Mouse (Mus musculus): ENCODE results near the gene Six3. TPM values are rescaled to one million over a fixed set of nuclear protein-coding genes. Genes with fewer than 3 reads are reported as not detected.

The Six3 gene
- polyA plus RNA-seq (2016; fragmentation: Nextera tagmentation; extraction: Ambion mirVana): not detected in 2 replicates

DNA sequence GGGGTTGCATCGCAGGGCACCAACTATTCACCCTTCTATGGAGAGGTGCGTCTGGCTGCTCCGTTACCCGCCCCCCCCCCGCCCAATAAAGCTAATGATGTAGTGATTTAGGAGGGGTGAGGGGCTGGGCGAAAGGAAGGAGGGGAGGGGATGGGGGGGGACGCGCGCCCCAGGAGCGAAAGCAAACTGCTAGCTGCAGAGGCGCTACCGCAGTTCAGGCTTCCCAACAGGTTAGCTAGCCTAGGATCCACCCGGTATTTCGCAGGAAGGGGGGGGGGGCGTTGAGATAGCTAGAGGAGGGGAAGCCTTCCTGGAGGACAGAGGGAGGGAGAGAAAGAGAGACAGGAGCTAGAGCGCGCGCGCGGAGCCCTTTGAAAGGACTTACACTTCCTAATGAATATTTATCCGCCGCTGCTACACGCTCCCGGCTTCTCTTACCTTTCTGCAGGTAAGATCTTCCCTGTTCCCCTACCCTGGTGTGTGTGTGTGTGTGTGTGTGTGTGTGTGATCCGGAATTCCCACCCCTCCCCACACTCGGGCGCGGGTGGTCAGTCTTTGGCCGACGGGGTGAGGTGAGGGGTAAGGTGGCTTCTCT is at the start of gene Six3:
Gene Six3, plus strand, starts transcription at position 343 of the 595 bp plus-strand sequence.
- Histone ChIP-seq H3K36me3 (no peaks in the 10 kb centered on the region), H3K27me3 (ENCODE audit: low read depth, poor library complexity, severe bottlenecking) (peaks cover 100% of the 10 kb centered on the region), H3K27ac (no peak within 1 kb of the TSS), H3K4me3 (peak within 1 kb of the TSS; percentile 26; the same call in 1 of the 2 replicates), H3K4me1 (peaks cover 45% of the 10 kb centered on the region), H3K9me3 (replicated peaks) (no peaks in the 10 kb centered on the region)
- WGBS: under 1% methylated on average over 29 of the region's 30 CpGs
- peak; percentile 49 for DNase-seq (ENCODE audit: low spot score)

- 68% methylated on average over 7 of the region's 7 CpGs for WGBS
- Histone ChIP-seq H3K27me3 (ENCODE audit: low read depth, poor library complexity, severe bottlenecking) (no peaks in the 10 kb centered on the region), H3K9me3 (replicated peaks) (no peaks in the 10 kb centered on the region), H3K4me1 (no peaks in the 10 kb centered on the region), H3K4me3 (no peak overlapping the region), H3K36me3 (no peaks in the 10 kb centered on the region), H3K27ac (no peak overlapping the region)
- DNase-seq (ENCODE audit: low spot score): no peak
These were observed 49.3 kb upstream of the Six3 start for GRCm38 (mm10) chr17:85564107-85564506.

GRCm38 (mm10) chr17:85574023-85574422 is 39.4 kb upstream of the Six3 start:
- DNase-seq (ENCODE audit: low spot score): no peak
- WGBS: 96% methylated on average over 3 of the region's 3 CpGs
- H3K36me3 ChIP-seq: no peaks in the 10 kb centered on the region
- no peak overlapping the region for H3K27ac ChIP-seq
- no peak overlapping the region for H3K4me3 ChIP-seq
- 0 out of 2 replicates have a peak, but pooled peaks cover 3% of the 10 kb centered on the region for H3K4me1 ChIP-seq
- H3K9me3 ChIP-seq (replicated peaks): no peaks in the 10 kb centered on the region
- peaks cover 39% of the 10 kb centered on the region; the same call in 1 of the 2 replicates for H3K27me3 ChIP-seq (ENCODE audit: low read depth, poor library complexity, severe bottlenecking)

DNA sequence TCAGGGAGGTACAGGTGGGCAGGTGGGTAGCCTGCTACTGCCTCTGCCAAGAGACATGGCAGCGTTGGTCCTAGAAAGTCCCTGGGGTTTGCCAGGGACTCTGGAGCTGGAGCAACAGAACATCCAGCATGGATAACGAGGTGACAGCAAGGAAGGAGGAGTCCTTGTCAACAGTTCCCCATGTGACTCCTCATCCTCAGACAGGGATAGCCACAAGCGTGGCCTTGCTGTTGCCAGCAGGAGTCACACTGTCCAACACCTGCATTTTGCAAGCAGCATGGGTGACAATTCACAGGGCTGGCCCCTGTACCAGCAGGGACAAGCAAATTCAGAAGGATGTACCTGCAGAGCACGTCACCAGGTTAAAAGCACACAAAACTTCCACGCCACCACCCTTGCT is 35.1 kb upstream of the Six3 start:
- no peak overlapping the region for H3K27ac ChIP-seq
- no peak for DNase-seq (ENCODE audit: low spot score)
- 64% methylated on average over 5 of the region's 5 CpGs for WGBS
- H3K36me3 ChIP-seq: no peaks in the 10 kb centered on the region
- no peaks in the 10 kb centered on the region for H3K9me3 ChIP-seq (replicated peaks)
- H3K4me3 ChIP-seq: no peak overlapping the region
- peaks cover 33% of the 10 kb centered on the region; the same call in 1 of the 2 replicates for H3K27me3 ChIP-seq (ENCODE audit: low read depth, poor library complexity, severe bottlenecking)
- H3K4me1 ChIP-seq: peaks cover 5% of the 10 kb centered on the region; the same call in 1 of the 2 replicates

- Histone ChIP-seq H3K4me1 (peaks cover 5% of the 10 kb centered on the region; the same call in 1 of the 2 replicates), H3K27me3 (ENCODE audit: low read depth, poor library complexity, severe bottlenecking) (peaks cover 33% of the 10 kb centered on the region; the same call in 1 of the 2 replicates), H3K4me3 (no peak overlapping the region), H3K36me3 (no peaks in the 10 kb centered on the region), H3K9me3 (replicated peaks) (no peaks in the 10 kb centered on the region), H3K27ac (no peak overlapping the region)
- WGBS: 91% methylated on average over 10 of the region's 10 CpGs
- no peak for DNase-seq (ENCODE audit: low spot score)
These were observed 34.1 kb upstream of the Six3 start for GRCm38 (mm10) chr17:85579350-85579749.

DNA sequence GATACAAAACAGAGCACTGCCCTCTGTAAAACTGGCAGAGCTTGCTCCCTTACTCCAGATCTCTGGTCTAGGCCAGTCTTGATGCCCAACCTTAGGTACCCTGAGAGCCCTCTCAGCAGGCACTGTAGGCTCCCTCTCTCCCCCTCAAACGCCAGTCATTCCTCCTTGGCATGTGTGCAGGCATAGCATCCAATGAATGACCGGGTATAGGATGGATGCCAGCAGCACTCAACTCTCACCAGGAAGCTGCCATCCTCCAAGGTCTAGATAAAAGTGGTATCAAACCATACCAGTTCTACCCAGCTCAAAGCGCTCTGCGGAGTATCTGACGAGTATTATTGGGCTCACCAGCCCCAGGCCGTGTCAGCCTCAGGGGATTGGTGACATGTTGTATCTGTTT is 33.2 kb upstream of the Six3 start:
- H3K27me3 ChIP-seq (ENCODE audit: low read depth, poor library complexity, severe bottlenecking): peaks cover 33% of the 10 kb centered on the region; the same call in 1 of the 2 replicates
- no peak for DNase-seq (ENCODE audit: low spot score)
- H3K4me3 ChIP-seq: no peak overlapping the region
- no peak overlapping the region for H3K27ac ChIP-seq
- peaks cover 5% of the 10 kb centered on the region; the same call in 1 of the 2 replicates for H3K4me1 ChIP-seq
- WGBS: 92% methylated on average over 6 of the region's 6 CpGs
- no peaks in the 10 kb centered on the region for H3K9me3 ChIP-seq (replicated peaks)
- H3K36me3 ChIP-seq: no peaks in the 10 kb centered on the region

DNA sequence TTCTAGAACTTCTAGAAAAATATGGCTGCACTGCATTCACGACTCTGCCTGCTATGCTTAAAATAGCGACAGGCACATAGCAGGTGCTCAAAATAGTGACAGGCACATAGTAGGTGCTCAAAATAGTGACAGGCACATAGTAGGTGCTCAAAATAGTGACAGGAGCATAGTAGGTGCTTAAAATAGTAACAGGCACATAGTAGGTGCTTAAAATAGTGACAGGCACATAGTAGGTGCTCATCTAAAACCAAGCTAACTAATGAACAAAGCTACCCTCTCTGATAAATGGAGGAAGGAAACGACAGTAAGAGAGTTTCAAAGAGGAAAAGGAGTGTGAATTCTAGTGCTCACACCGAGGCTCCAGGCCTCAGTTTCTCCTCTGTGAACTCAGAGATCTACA is 29.2 kb upstream of the Six3 start:
- 90% methylated on average over 4 of the region's 4 CpGs for WGBS
- peaks cover 5% of the 10 kb centered on the region; the same call in 1 of the 2 replicates for H3K4me1 ChIP-seq
- H3K36me3 ChIP-seq: no peaks in the 10 kb centered on the region
- no peaks in the 10 kb centered on the region for H3K27me3 ChIP-seq (ENCODE audit: low read depth, poor library complexity, severe bottlenecking)
- no peak overlapping the region for H3K27ac ChIP-seq
- no peak overlapping the region for H3K4me3 ChIP-seq
- H3K9me3 ChIP-seq (replicated peaks): no peaks in the 10 kb centered on the region
- no peak for DNase-seq (ENCODE audit: low spot score)

DNA sequence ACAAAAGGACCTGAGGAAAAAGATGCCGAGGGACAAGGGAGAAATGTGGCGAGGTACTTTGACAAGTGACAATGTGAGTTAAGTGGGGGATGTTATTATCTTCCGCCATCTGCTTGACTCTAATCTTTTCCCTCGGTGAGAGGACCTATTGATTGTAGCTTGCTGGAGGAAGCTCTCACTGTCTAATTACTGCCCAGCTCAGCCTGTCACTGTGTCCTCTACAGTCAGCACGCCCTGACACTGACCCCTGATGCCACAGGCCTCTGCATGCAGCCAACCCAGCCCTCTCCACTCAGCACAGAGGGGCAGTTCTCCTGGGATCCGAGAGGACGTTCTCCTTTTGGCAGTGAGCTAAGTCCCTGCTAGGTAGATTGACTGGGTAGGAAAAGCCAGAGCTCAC is 28.8 kb upstream of the Six3 start:
- DNase-seq (ENCODE audit: low spot score): no peak
- Histone ChIP-seq H3K36me3 (no peaks in the 10 kb centered on the region), H3K27me3 (ENCODE audit: low read depth, poor library complexity, severe bottlenecking) (no peaks in the 10 kb centered on the region), H3K4me3 (no peak overlapping the region), H3K27ac (no peak overlapping the region), H3K4me1 (peaks cover 5% of the 10 kb centered on the region; the same call in 1 of the 2 replicates), H3K9me3 (replicated peaks) (no peaks in the 10 kb centered on the region)
- 63% methylated on average over 7 of the region's 7 CpGs for WGBS

DNA sequence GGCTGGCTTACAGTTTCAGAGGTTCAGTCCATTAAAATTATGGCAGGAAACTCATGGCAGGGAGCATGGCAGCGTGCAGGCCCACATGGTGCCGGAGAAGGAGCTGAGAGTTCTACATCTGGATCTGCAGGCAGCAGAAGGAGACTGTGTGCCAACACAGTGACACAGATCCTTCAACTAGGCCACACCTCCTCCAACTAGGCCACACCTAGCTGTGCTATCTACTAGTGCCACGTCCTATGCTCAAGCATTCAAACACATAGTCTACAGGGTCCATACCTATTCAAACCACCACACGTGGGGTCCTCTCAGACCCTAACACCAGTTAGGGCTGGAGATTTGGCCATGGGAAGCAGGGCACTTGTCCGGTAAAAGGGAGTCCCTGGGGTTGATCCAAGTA is 27.6 kb upstream of the Six3 start:
- Histone ChIP-seq H3K36me3 (no peaks in the 10 kb centered on the region), H3K9me3 (replicated peaks) (no peaks in the 10 kb centered on the region), H3K27me3 (ENCODE audit: low read depth, poor library complexity, severe bottlenecking) (no peaks in the 10 kb centered on the region), H3K4me1 (no peaks in the 10 kb centered on the region), H3K4me3 (no peak overlapping the region), H3K27ac (no peak overlapping the region)
- DNase-seq (ENCODE audit: low spot score): no peak
- WGBS: 89% methylated on average over 5 of the region's 5 CpGs

DNA sequence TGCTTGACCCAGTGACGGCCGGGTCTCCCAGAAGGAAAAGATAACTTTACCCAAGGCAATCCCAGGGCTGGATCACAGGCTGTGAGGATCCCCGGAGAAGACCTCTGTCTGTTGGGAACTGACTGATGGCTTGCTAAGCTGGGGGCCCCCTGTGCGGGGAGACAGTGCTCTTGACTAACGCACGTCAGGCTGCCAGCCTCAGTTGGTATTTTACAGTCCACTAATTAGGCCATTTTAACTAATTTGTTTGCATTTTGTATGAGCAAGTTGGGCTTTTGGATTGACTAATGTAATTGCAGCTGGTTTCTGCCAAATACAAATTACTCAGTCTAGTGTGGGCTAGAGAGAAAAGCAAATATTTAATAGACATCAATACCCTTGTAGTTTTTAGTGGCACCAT is 21.4 kb upstream of the Six3 start:
- DNase-seq (ENCODE audit: low spot score): no peak
- Histone ChIP-seq H3K27ac (no peak overlapping the region), H3K4me1 (no peaks in the 10 kb centered on the region), H3K27me3 (ENCODE audit: low read depth, poor library complexity, severe bottlenecking) (peaks cover 18% of the 10 kb centered on the region), H3K4me3 (no peak overlapping the region), H3K9me3 (replicated peaks) (no peaks in the 10 kb centered on the region), H3K36me3 (no peaks in the 10 kb centered on the region)
- 52% methylated on average over 6 of the region's 6 CpGs for WGBS

- DNase-seq (ENCODE audit: low spot score): no peak
- WGBS: 58% methylated on average over 10 of the region's 10 CpGs
- no peaks in the 10 kb centered on the region for H3K4me1 ChIP-seq
- no peaks in the 10 kb centered on the region for H3K9me3 ChIP-seq (replicated peaks)
- no peak overlapping the region; the same call in 1 of the 2 replicates for H3K4me3 ChIP-seq
- no peak overlapping the region for H3K27ac ChIP-seq
- no peaks in the 10 kb centered on the region for H3K36me3 ChIP-seq
- H3K27me3 ChIP-seq (ENCODE audit: low read depth, poor library complexity, severe bottlenecking): peaks cover 45% of the 10 kb centered on the region
These were observed 17.6 kb upstream of the Six3 start for GRCm38 (mm10) chr17:85595853-85596252.

- Histone ChIP-seq H3K9me3 (replicated peaks) (no peaks in the 10 kb centered on the region), H3K27ac (no peak overlapping the region), H3K36me3 (no peaks in the 10 kb centered on the region), H3K4me3 (no peak overlapping the region), H3K4me1 (no peaks in the 10 kb centered on the region), H3K27me3 (ENCODE audit: low read depth, poor library complexity, severe bottlenecking) (peaks cover 51% of the 10 kb centered on the region)
- WGBS: 56% methylated on average over 6 of the region's 6 CpGs
- no peak for DNase-seq (ENCODE audit: low spot score)
These were observed 17.0 kb upstream of the Six3 start for GRCm38 (mm10) chr17:85596341-85596890.

DNA sequence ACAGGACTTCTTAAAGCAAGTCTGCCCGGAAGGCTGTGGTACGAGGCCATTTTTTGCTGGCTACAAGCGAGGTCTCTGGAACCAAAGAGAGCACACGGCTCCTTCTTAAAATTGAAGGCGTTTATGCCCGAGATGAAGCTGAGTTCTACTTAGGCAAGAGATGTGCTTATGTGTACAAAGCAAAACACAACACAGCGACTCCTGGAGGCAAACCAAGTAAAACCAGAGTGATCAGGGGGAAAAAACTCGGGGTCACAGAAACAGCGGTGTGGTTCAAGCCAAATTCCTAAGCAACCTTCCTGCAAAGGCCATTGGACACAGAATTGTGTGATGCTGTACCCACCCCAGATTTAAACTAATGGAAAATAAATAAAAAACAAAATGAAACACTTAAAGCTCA is 13.9 kb upstream of the Six3 start:
- no peaks in the 10 kb centered on the region for H3K4me1 ChIP-seq

More for the DNA sequence above, 13.9 kb upstream of the Six3 start:
- Histone ChIP-seq H3K4me3 (no peak overlapping the region), H3K27ac (no peak overlapping the region), H3K27me3 (ENCODE audit: low read depth, poor library complexity, severe bottlenecking) (peaks cover 80% of the 10 kb centered on the region), H3K9me3 (replicated peaks) (no peaks in the 10 kb centered on the region), H3K36me3 (no peaks in the 10 kb centered on the region)
- WGBS: 66% methylated on average over 9 of the region's 9 CpGs
- DNase-seq (ENCODE audit: low spot score): no peak

All from limb, embryonic 10.5 days (tissue).